Mouse (Mus musculus): ENCODE measurements at regions not wholly inside any gene's neighbourhood (a gene's known extent, or its start where the extent isn't known, plus 50 kb on each side); places are given as distances from the start of the nearest gene placed in this dataset.

GRCm38 (mm10) chr10:70866737-70867136 is 211.0 kb upstream of the Phyhipl start:
- 85% methylated on average over 2 of the region's 2 CpGs for WGBS
- Histone ChIP-seq H3K36me3 (ENCODE audit: control insufficient read depth, insufficient read depth, low read length) (no peaks in the 10 kb centered on the region), H3K27me3 (replicated peaks; ENCODE audit: control insufficient read depth, insufficient read depth, low read length) (no peaks in the 10 kb centered on the region; the same call in 1 of the 2 replicates), H3K27ac (ENCODE audit: insufficient read depth, low read depth, low read length) (no peak overlapping the region), H3K4me1 (ENCODE audit: control insufficient read depth, insufficient read depth, low read length) (no peaks in the 10 kb centered on the region), H3K4me3 (ENCODE audit: insufficient read depth, low read depth, low read length) (no peak overlapping the region)
- TF ChIP-seq CTCF (conservative IDR thresholded peaks at IDR 0.05; ENCODE audit: insufficient read depth, insufficient read length, low read depth, low read length) (no peak), POLR2A (IDR thresholded peaks at IDR 0.05; ENCODE audit: low read depth, low read length) (no peak)
- DNase-seq: no peak

GRCm38 (mm10) chr10:70864650-70865049 is 208.9 kb upstream of the Phyhipl start:
- WGBS: 94% methylated on average over 5 of the region's 5 CpGs
- H3K36me3 ChIP-seq (ENCODE audit: control insufficient read depth, insufficient read depth, low read length): no peaks in the 10 kb centered on the region
- no peak overlapping the region for H3K27ac ChIP-seq (ENCODE audit: insufficient read depth, low read depth, low read length)
- no peaks in the 10 kb centered on the region for H3K4me1 ChIP-seq (ENCODE audit: control insufficient read depth, insufficient read depth, low read length)
- no peak for DNase-seq
- H3K27me3 ChIP-seq (replicated peaks; ENCODE audit: control insufficient read depth, insufficient read depth, low read length): no peaks in the 10 kb centered on the region
- TF ChIP-seq CTCF (conservative IDR thresholded peaks at IDR 0.05; ENCODE audit: insufficient read depth, insufficient read length, low read depth, low read length): no peak
- TF ChIP-seq POLR2A (IDR thresholded peaks at IDR 0.05; ENCODE audit: low read depth, low read length): no peak
- H3K4me3 ChIP-seq (ENCODE audit: insufficient read depth, low read depth, low read length): no peak overlapping the region

- DNase-seq: no peak
- no peaks in the 10 kb centered on the region for H3K4me1 ChIP-seq (ENCODE audit: control insufficient read depth, insufficient read depth, low read length)
- WGBS: 70% methylated on average over 3 of the region's 4 CpGs
- no peaks in the 10 kb centered on the region for H3K27me3 ChIP-seq (replicated peaks; ENCODE audit: control insufficient read depth, insufficient read depth, low read length)
- no peaks in the 10 kb centered on the region for H3K36me3 ChIP-seq (ENCODE audit: control insufficient read depth, insufficient read depth, low read length)
- no peak overlapping the region for H3K4me3 ChIP-seq (ENCODE audit: insufficient read depth, low read depth, low read length)
- no peak for TF ChIP-seq POLR2A (IDR thresholded peaks at IDR 0.05; ENCODE audit: low read depth, low read length)
- TF ChIP-seq CTCF (conservative IDR thresholded peaks at IDR 0.05; ENCODE audit: insufficient read depth, insufficient read length, low read depth, low read length): no peak
- no peak overlapping the region for H3K27ac ChIP-seq (ENCODE audit: insufficient read depth, low read depth, low read length)
These were observed 206.2 kb upstream of the Phyhipl start for GRCm38 (mm10) chr10:70862022-70862335.

GRCm38 (mm10) chr10:70861131-70862021 is 205.6 kb upstream of the Phyhipl start:
- Histone ChIP-seq H3K4me3 (ENCODE audit: insufficient read depth, low read depth, low read length) (no peak overlapping the region), H3K36me3 (ENCODE audit: control insufficient read depth, insufficient read depth, low read length) (no peaks in the 10 kb centered on the region), H3K27me3 (replicated peaks; ENCODE audit: control insufficient read depth, insufficient read depth, low read length) (no peaks in the 10 kb centered on the region), H3K4me1 (ENCODE audit: control insufficient read depth, insufficient read depth, low read length) (no peaks in the 10 kb centered on the region), H3K27ac (ENCODE audit: insufficient read depth, low read depth, low read length) (no peak overlapping the region)
- WGBS: 43% methylated on average over 10 of the region's 10 CpGs
- TF ChIP-seq POLR2A (IDR thresholded peaks at IDR 0.05; ENCODE audit: low read depth, low read length): no peak
- TF ChIP-seq CTCF (conservative IDR thresholded peaks at IDR 0.05; ENCODE audit: insufficient read depth, insufficient read length, low read depth, low read length): no peak
- DNase-seq: no peak

GRCm38 (mm10) chr10:70857155-70857820 is 201.5 kb upstream of the Phyhipl start:
- 78% methylated on average over 14 of the region's 14 CpGs for WGBS
- DNase-seq: no peak
- Histone ChIP-seq H3K36me3 (ENCODE audit: control insufficient read depth, insufficient read depth, low read length) (no peaks in the 10 kb centered on the region), H3K27ac (ENCODE audit: insufficient read depth, low read depth, low read length) (no peak overlapping the region), H3K4me3 (ENCODE audit: insufficient read depth, low read depth, low read length) (no peak overlapping the region), H3K27me3 (replicated peaks; ENCODE audit: control insufficient read depth, insufficient read depth, low read length) (no peaks in the 10 kb centered on the region), H3K4me1 (ENCODE audit: control insufficient read depth, insufficient read depth, low read length) (no peaks in the 10 kb centered on the region)
- TF ChIP-seq POLR2A (IDR thresholded peaks at IDR 0.05; ENCODE audit: low read depth, low read length) (no peak), CTCF (conservative IDR thresholded peaks at IDR 0.05; ENCODE audit: insufficient read depth, insufficient read length, low read depth, low read length) (no peak)

GRCm38 (mm10) chr10:70855948-70856347 is 200.2 kb upstream of the Phyhipl start:
- H3K36me3 ChIP-seq (ENCODE audit: control insufficient read depth, insufficient read depth, low read length): no peaks in the 10 kb centered on the region
- TF ChIP-seq POLR2A (IDR thresholded peaks at IDR 0.05; ENCODE audit: low read depth, low read length) (no peak), CTCF (conservative IDR thresholded peaks at IDR 0.05; ENCODE audit: insufficient read depth, insufficient read length, low read depth, low read length) (no peak)
- no peaks in the 10 kb centered on the region for H3K4me1 ChIP-seq (ENCODE audit: control insufficient read depth, insufficient read depth, low read length)
- whole genome bisulfite sequencing: 69% methylated on average over 8 of the region's 8 CpGs
- no peak overlapping the region for H3K4me3 ChIP-seq (ENCODE audit: insufficient read depth, low read depth, low read length)
- H3K27ac ChIP-seq (ENCODE audit: insufficient read depth, low read depth, low read length): no peak overlapping the region
- H3K27me3 ChIP-seq (replicated peaks; ENCODE audit: control insufficient read depth, insufficient read depth, low read length): no peaks in the 10 kb centered on the region
- no peak for DNase-seq

- WGBS: 94% methylated on average over 4 of the region's 4 CpGs
- TF ChIP-seq POLR2A (IDR thresholded peaks at IDR 0.05; ENCODE audit: low read depth, low read length) (no peak), CTCF (conservative IDR thresholded peaks at IDR 0.05; ENCODE audit: insufficient read depth, insufficient read length, low read depth, low read length) (no peak)
- DNase-seq: no peak
- Histone ChIP-seq H3K4me1 (ENCODE audit: control insufficient read depth, insufficient read depth, low read length) (no peaks in the 10 kb centered on the region), H3K27ac (ENCODE audit: insufficient read depth, low read depth, low read length) (no peak overlapping the region), H3K4me3 (ENCODE audit: insufficient read depth, low read depth, low read length) (no peak overlapping the region), H3K27me3 (replicated peaks; ENCODE audit: control insufficient read depth, insufficient read depth, low read length) (no peaks in the 10 kb centered on the region), H3K36me3 (ENCODE audit: control insufficient read depth, insufficient read depth, low read length) (no peaks in the 10 kb centered on the region)
These were observed 197.8 kb upstream of the Phyhipl start for GRCm38 (mm10) chr10:70853614-70854013.
